Mouse (Mus musculus): ENCODE data around the gene Mylip. TPM values are rescaled to one million over a fixed set of nuclear protein-coding genes. Genes with fewer than 3 reads are reported as not detected.

The Mylip gene
- 6.4 and 7.3 TPM in 2 replicates for polyA plus RNA-seq (2011; ENCODE audit: insufficient read depth, insufficient read length, low read depth, missing spikeins)

DNA sequence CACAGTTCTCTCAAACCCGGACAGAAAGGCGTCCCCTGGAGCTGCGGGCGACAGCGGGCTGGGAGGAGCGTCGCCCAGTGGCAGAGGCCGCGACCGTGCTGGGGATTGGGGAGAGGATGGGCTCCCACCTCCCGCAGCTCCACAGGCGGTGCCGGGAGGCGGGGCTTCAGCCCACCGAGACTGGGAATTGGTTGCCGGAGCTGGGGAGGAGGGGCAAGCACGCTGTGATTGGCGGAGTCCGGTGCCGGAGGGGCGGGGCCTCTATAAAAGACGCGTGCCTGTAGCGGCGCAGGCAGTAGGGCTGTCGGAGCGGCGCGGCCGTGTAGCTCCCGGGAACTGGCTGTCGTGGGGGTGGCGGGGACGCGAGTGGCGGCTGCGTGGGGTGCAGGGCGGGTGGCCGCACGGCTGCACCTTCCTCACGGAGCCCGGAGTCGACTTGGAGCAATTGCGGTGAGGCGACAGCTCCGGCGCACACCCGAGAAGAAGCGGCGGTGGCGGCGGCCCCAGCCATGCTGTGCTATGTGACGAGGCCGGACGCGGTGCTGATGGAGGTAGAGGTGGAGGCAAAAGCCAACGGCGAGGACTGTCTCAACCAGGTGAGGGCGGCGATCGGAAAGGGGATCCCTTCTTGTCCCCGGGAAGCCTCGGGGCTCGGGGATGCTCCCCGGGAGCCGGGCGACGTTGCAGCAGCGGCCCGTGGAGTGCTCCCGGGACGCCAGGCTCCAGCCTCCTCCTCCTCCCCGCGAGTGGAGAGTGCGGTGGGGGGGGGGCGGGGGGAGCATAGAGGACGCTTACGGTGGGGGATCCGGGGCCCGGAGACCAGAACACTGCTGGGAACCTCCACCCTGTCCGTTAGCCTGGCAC is at the start of gene Mylip:
Gene Mylip (plus strand): TSS at position 295 of the 864 bp plus-strand sequence.
- peaks cover 7% of the 10 kb centered on the region for H3K4me1 ChIP-seq (ENCODE audit: control insufficient read depth, insufficient read depth, low read length)
- TF ChIP-seq POLR2A (IDR thresholded peaks at IDR 0.05; ENCODE audit: insufficient read depth, low read length): peak; percentile 56
- TF ChIP-seq CTCF (IDR thresholded peaks at IDR 0.05; ENCODE audit: low read depth, low read length): peak; percentile 25
- TF ChIP-seq EP300 (IDR thresholded peaks at IDR 0.05; ENCODE audit: insufficient read depth, low read depth, low read length): no peak

DNA sequence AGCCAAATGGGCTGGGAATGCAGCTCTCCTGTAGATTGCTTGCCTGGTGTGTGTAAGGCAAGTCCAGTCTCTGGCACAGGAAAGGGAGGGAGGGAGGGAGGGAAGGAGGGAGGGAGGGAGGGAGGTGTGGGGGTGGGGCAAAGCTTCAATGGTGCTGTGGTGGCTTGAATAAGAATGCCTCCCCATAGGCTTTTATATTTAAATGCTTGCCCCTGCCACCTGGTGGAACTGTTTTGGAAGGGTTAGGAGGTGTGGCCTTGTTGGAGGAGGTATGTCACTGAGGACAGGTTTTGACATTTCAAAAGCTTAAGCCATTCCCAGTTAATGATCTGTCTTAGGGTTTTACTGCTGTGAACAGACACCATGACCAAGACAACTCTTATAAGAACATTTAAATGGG is 47.6 kb upstream of the Mylip start:
- H3K36me3 ChIP-seq (ENCODE audit: control insufficient read depth, insufficient read depth, low read length, poor library complexity, severe bottlenecking): no peaks in the 10 kb centered on the region

More for the DNA sequence above, at the start of gene Mylip:
- peak within 1 kb of the TSS; percentile 85 for H3K9ac ChIP-seq (ENCODE audit: low read depth, poor library complexity, severe bottlenecking)
- H3K4me3 ChIP-seq (ENCODE audit: low read depth, low read length): peak within 1 kb of the TSS; percentile 79
- no peaks in the 10 kb centered on the region for H3K27me3 ChIP-seq (ENCODE audit: control insufficient read depth, insufficient read depth, low read length, poor library complexity, severe bottlenecking)
- no peak within 1 kb of the TSS for H3K27ac ChIP-seq (ENCODE audit: insufficient read depth, low read length)
- 0 out of 2 replicates have a peak, but pooled peaks cover 3% of the 10 kb centered on the region for H3K36me3 ChIP-seq (ENCODE audit: control insufficient read depth, insufficient read depth, low read length, poor library complexity, severe bottlenecking)
- H3K9me3 ChIP-seq (replicated peaks; ENCODE audit: control insufficient read depth, insufficient read depth, low read length, poor library complexity, severe bottlenecking): no peaks in the 10 kb centered on the region

DNA sequence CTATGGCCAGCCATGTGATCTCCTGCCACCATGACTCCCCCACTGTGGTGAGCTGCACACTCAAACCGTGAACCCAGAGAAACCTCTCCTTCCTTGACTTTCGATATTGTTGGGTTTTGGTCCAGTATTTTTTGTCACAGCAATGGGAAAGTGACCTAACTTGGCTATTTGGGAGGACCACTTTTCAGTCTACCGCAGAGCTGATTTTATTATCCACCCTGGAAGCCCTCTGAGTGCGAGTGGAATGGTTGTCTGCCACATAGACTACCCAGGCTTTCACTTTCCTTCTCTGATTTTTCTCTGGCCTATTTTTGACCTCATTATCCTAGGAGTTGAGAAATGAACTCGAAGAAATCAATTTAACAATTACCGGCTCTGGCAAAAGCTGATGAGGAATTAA is 46.0 kb upstream of the Mylip start:
- Histone ChIP-seq H3K27ac (ENCODE audit: insufficient read depth, low read length) (no peak overlapping the region), H3K4me3 (ENCODE audit: low read depth, low read length) (no peak overlapping the region), H3K4me1 (ENCODE audit: control insufficient read depth, insufficient read depth, low read length) (no peaks in the 10 kb centered on the region), H3K9me3 (replicated peaks; ENCODE audit: control insufficient read depth, insufficient read depth, low read length, poor library complexity, severe bottlenecking) (0 out of 2 replicates have a peak, but pooled peaks cover 3% of the 10 kb centered on the region), H3K27me3 (ENCODE audit: control insufficient read depth, insufficient read depth, low read length, poor library complexity, severe bottlenecking) (no peaks in the 10 kb centered on the region), H3K9ac (ENCODE audit: low read depth, poor library complexity, severe bottlenecking) (no peak overlapping the region), H3K36me3 (ENCODE audit: control insufficient read depth, insufficient read depth, low read length, poor library complexity, severe bottlenecking) (no peaks in the 10 kb centered on the region)
- no peak for TF ChIP-seq EP300 (IDR thresholded peaks at IDR 0.05; ENCODE audit: insufficient read depth, low read depth, low read length)
- no peak for TF ChIP-seq POLR2A (IDR thresholded peaks at IDR 0.05; ENCODE audit: insufficient read depth, low read length)
- TF ChIP-seq CTCF (IDR thresholded peaks at IDR 0.05; ENCODE audit: low read depth, low read length): no peak

More for the DNA sequence above, 47.6 kb upstream of the Mylip start:
- H3K9ac ChIP-seq (ENCODE audit: low read depth, poor library complexity, severe bottlenecking): no peak overlapping the region
- H3K27me3 ChIP-seq (ENCODE audit: control insufficient read depth, insufficient read depth, low read length, poor library complexity, severe bottlenecking): no peaks in the 10 kb centered on the region
- TF ChIP-seq EP300 (IDR thresholded peaks at IDR 0.05; ENCODE audit: insufficient read depth, low read depth, low read length) (no peak), POLR2A (IDR thresholded peaks at IDR 0.05; ENCODE audit: insufficient read depth, low read length) (no peak), CTCF (IDR thresholded peaks at IDR 0.05; ENCODE audit: low read depth, low read length) (no peak)
- 0 out of 2 replicates have a peak, but pooled peaks cover 3% of the 10 kb centered on the region for H3K9me3 ChIP-seq (replicated peaks; ENCODE audit: control insufficient read depth, insufficient read depth, low read length, poor library complexity, severe bottlenecking)
- no peak overlapping the region for H3K4me3 ChIP-seq (ENCODE audit: low read depth, low read length)
- H3K4me1 ChIP-seq (ENCODE audit: control insufficient read depth, insufficient read depth, low read length): no peaks in the 10 kb centered on the region
- H3K27ac ChIP-seq (ENCODE audit: insufficient read depth, low read length): no peak overlapping the region

DNA sequence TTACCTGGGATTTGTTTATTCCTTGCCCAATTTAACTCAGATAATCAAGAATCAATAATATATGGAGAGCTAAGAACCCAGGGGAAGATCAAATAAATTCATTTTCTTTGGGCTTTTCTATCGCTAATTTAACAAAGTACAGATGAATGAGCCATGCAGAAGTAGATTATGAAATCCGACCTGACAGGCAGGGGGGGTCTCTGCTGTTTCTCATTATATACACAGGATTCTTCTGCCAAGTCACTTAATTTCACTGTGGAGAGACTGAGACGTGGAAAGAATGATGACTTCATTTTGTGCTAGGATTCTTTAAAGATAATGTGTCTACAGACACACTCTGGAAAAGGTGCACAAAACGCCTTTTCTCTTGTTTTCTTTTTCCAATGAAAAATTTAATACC is 45.6 kb upstream of the Mylip start:
- no peak overlapping the region for H3K27ac ChIP-seq (ENCODE audit: insufficient read depth, low read length)
- no peaks in the 10 kb centered on the region for H3K36me3 ChIP-seq (ENCODE audit: control insufficient read depth, insufficient read depth, low read length, poor library complexity, severe bottlenecking)
- no peak overlapping the region for H3K4me3 ChIP-seq (ENCODE audit: low read depth, low read length)
- H3K4me1 ChIP-seq (ENCODE audit: control insufficient read depth, insufficient read depth, low read length): no peaks in the 10 kb centered on the region
- no peaks in the 10 kb centered on the region for H3K27me3 ChIP-seq (ENCODE audit: control insufficient read depth, insufficient read depth, low read length, poor library complexity, severe bottlenecking)
- H3K9me3 ChIP-seq (replicated peaks; ENCODE audit: control insufficient read depth, insufficient read depth, low read length, poor library complexity, severe bottlenecking): 0 out of 2 replicates have a peak, but pooled peaks cover 3% of the 10 kb centered on the region
- no peak overlapping the region for H3K9ac ChIP-seq (ENCODE audit: low read depth, poor library complexity, severe bottlenecking)
- TF ChIP-seq POLR2A (IDR thresholded peaks at IDR 0.05; ENCODE audit: insufficient read depth, low read length): no peak
- TF ChIP-seq EP300 (IDR thresholded peaks at IDR 0.05; ENCODE audit: insufficient read depth, low read depth, low read length): no peak
- no peak for TF ChIP-seq CTCF (IDR thresholded peaks at IDR 0.05; ENCODE audit: low read depth, low read length)

DNA sequence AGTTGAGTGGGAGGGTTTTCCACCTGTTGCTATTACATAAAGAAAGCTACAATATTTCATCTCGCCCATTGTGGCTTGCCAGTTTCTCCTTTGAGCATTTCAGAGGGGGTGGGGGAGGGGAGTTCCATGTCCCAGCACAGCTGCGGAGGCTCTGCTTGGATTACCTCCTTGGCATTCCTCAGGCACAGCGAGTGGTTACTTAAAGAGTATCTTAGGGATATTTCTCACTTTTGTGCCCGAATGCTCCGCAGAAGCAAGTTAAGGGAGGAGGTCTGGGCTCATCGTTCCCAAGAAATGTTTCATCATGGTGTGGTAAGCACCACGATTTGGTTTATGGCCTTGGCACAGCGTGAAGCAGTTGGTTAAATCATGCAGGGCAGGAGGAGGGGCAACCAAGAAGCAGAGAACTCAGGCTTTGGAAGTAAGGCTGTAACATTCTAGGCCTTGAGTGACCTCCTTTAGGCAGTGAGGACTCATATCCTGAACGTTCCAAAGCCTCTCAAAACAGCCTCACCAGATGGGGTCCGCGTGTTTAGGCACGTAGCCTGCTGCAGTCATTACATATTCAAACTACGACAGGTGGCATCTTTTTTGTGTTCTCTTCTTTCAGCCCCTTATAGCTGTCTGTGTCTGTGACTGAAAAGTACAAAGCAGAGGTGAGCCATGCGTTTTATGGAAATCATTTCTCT is 43.9 kb upstream of the Mylip start:
- Histone ChIP-seq H3K9me3 (replicated peaks; ENCODE audit: control insufficient read depth, insufficient read depth, low read length, poor library complexity, severe bottlenecking) (0 out of 2 replicates have a peak, but pooled peaks cover 3% of the 10 kb centered on the region), H3K4me3 (ENCODE audit: low read depth, low read length) (no peak overlapping the region), H3K27me3 (ENCODE audit: control insufficient read depth, insufficient read depth, low read length, poor library complexity, severe bottlenecking) (no peaks in the 10 kb centered on the region), H3K27ac (ENCODE audit: insufficient read depth, low read length) (no peak overlapping the region), H3K9ac (ENCODE audit: low read depth, poor library complexity, severe bottlenecking) (no peak overlapping the region), H3K36me3 (ENCODE audit: control insufficient read depth, insufficient read depth, low read length, poor library complexity, severe bottlenecking) (no peaks in the 10 kb centered on the region), H3K4me1 (ENCODE audit: control insufficient read depth, insufficient read depth, low read length) (no peaks in the 10 kb centered on the region)
- no peak for TF ChIP-seq CTCF (IDR thresholded peaks at IDR 0.05; ENCODE audit: low read depth, low read length)
- peak; percentile 56; the same call in 1 of the 2 replicates for TF ChIP-seq EP300 (IDR thresholded peaks at IDR 0.05; ENCODE audit: insufficient read depth, low read depth, low read length)

All from ES-Bruce4 (cell line).